Mouse (Mus musculus) ES-E14 (cell line): Measurements from ENCODE around the gene Necab2.

Experiments used
- CHD2 ChIP-seq: IDR thresholded peaks from 2 replicates; pipeline ENCODE4 v1.6.1; 2014; ENCODE audit warnings: mild to moderate bottlenecking, low read depth, low read length, inconsistent platforms
- HCFC1 ChIP-seq: IDR thresholded peaks from 2 replicates; pipeline ENCODE4 v1.6.1; 2012; ENCODE audit warnings: low read length, inconsistent platforms, borderline replicate concordance; ENCODE audit not compliant: insufficient read depth
- MAFK ChIP-seq: IDR thresholded peaks from 2 replicates; pipeline ENCODE4 v1.6.1; 2014; ENCODE audit warnings: mild to moderate bottlenecking, low read depth, low read length, inconsistent platforms; ENCODE audit not compliant: insufficient read depth
- ZC3H11A ChIP-seq: IDR thresholded peaks from 2 replicates; pipeline ENCODE4 v1.6.1; 2012; ENCODE audit warnings: low read depth, mild to moderate bottlenecking, inconsistent platforms, low read length, borderline replicate concordance
- ZNF384 ChIP-seq: IDR thresholded peaks from 2 replicates; pipeline ENCODE4 v1.6.1; 2012; ENCODE audit warnings: low read depth, low read length, inconsistent platforms

DNA sequence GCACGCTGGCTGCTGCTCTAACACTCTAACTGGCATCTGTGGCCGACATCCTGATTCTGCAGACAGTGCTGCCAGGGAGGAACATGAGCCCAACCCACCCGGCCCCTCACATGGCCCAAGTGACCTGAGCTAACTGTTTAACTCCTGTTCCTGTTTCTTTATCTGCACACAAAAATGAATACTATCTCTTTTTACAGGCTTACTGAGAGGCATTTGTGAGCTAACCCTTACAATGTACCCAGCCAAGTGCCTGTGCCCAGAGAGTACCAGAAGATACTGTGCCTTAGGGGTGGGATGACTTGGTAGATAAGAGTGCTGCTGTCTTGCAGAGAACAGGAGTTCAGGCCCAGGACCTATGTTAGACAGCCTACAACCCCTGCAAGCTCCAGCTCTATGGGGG is 68.4 kb downstream of the Necab2 start:
- TF ChIP-seq CHD2 (no peak), MAFK (no peak), ZNF384 (no peak), ZC3H11A (no peak), HCFC1 (no peak)
